In the genomic region with DNA sequence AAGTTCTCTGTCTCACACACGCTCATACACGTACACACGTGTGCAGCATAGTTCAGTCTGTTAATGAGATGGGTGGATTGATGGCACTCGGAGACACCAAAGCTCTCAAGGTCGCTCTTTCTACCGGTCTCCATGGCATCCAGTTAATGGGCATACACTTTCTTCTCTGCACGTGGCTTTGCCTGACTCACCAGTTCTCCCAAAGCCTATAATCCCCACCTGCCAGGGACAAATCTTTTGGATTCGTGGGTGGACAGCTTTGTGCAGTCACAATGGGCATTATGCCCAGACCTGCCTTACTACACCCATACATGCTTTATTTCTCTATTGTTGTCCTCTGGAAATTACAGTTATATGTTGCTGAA, we compare ENCODE assay signal across 8 mouse cellular contexts. TPM values are rescaled to one million over a fixed set of nuclear protein-coding genes. Genes with fewer than 3 reads are reported as not detected.
DNase-seq lines count a peak whose midpoint lies in the region; ATAC-seq and TF ChIP-seq lines count a peak whose summit lies in the region.

No protein-coding gene starts in this region.

- peak overlapping the region; percentile 48 for H3K9ac ChIP-seq in lung, embryonic 15.5 days
- H3K9ac ChIP-seq in neural tube, embryonic 14.5 days (replicated peaks; ENCODE audit: low read depth, low read length): 0 out of 2 replicates have a peak overlapping the region, but pooled peaks have one; percentile 78

- peaks cover 29% of the 10 kb centered on the region for H3K4me1 ChIP-seq in cerebellum, adult 2 months (ENCODE audit: control insufficient read depth, insufficient read depth, low read length)
- H3K4me1 ChIP-seq in lung, embryonic 15.5 days: peaks cover 29% of the 10 kb centered on the region
- H3K4me1 ChIP-seq in erythroblast, embryonic 14.5 days (ENCODE audit: control insufficient read depth): peaks cover 42% of the 10 kb centered on the region
- H3K4me1 ChIP-seq in neural tube, embryonic 14.5 days (ENCODE audit: control insufficient read depth, insufficient read depth, low read length): peaks cover 16% of the 10 kb centered on the region

- TF ChIP-seq CTCF in cerebellum, adult 2 months (IDR thresholded peaks at IDR 0.05; ENCODE audit: borderline replicate concordance, insufficient read depth, low read depth, low read length): no peak

- peak in 1 of 2 experiments; percentile 51 for DNase-seq in cerebellum, adult 2 months
- DNase-seq in lung, postnatal 10 days: no peak
- DNase-seq in layer of hippocampus, adult 9-11 months: peak; percentile 78
- DNase-seq in spleen, postnatal 4 days (ENCODE audit: low spot score in 2 of 2): no peak

- no peak for TF ChIP-seq POLR2A in cerebellum, adult 2 months (IDR thresholded peaks at IDR 0.05; ENCODE audit: borderline replicate concordance, insufficient read depth, low read length)

- peak overlapping the region; percentile 87 for H3K4me2 ChIP-seq in lung, embryonic 15.5 days
- H3K4me2 ChIP-seq in neural tube, embryonic 14.5 days (ENCODE audit: low read depth, low read length): peak overlapping the region; percentile 83

- 1% methylated on average over 8 of the region's 8 CpGs for WGBS in cerebellum, adult 2 months
- 11% methylated on average over 8 of the region's 8 CpGs for WGBS in lung, embryonic 15.5 days
- 8% methylated on average over 8 of the region's 8 CpGs for WGBS in neural tube, embryonic 14.5 days

- H3K36me3 ChIP-seq in lung, embryonic 15.5 days: peaks cover 22% of the 10 kb centered on the region
- H3K36me3 ChIP-seq in erythroblast, embryonic 14.5 days (ENCODE audit: control insufficient read depth): peaks cover 13% of the 10 kb centered on the region
- H3K36me3 ChIP-seq in neural tube, embryonic 14.5 days (ENCODE audit: control insufficient read depth, insufficient read depth, low read length): peaks cover 20% of the 10 kb centered on the region

- no peaks in the 10 kb centered on the region for H3K27me3 ChIP-seq in cerebellum, adult 2 months (ENCODE audit: control insufficient read depth, insufficient read depth, low read length)
- H3K27me3 ChIP-seq in lung, embryonic 15.5 days: no peaks in the 10 kb centered on the region
- peaks cover 3% of the 10 kb centered on the region for H3K27me3 ChIP-seq in erythroblast, embryonic 14.5 days (ENCODE audit: control insufficient read depth)
- no peaks in the 10 kb centered on the region for H3K27me3 ChIP-seq in neural tube, embryonic 14.5 days (ENCODE audit: control insufficient read depth, insufficient read depth, low read length)

- peak overlapping the region; percentile 73 for H3K4me3 ChIP-seq in cerebellum, adult 2 months (replicated peaks; ENCODE audit: insufficient read depth, low read depth, low read length)
- H3K4me3 ChIP-seq in lung, embryonic 15.5 days: peak overlapping the region; percentile 88
- peak overlapping the region; percentile 99 for H3K4me3 ChIP-seq in erythroblast, embryonic 14.5 days (replicated peaks)
- H3K4me3 ChIP-seq in neural tube, embryonic 14.5 days (ENCODE audit: low read depth, low read length): peak overlapping the region; percentile 98

- no peaks in the 10 kb centered on the region for H3K9me3 ChIP-seq in lung, embryonic 15.5 days
- no peaks in the 10 kb centered on the region for H3K9me3 ChIP-seq in erythroblast, embryonic 14.5 days (ENCODE audit: control insufficient read depth, low read length)
- no peaks in the 10 kb centered on the region for H3K9me3 ChIP-seq in neural tube, embryonic 14.5 days (ENCODE audit: control insufficient read depth, low read length)

- no peak for ATAC-seq in cerebellum, adult (ENCODE audit: insufficient number of reproducible peaks, low FRiP score, low TSS enrichment)
- ATAC-seq in lung, embryonic 15.5 days (ENCODE audit: borderline replicate concordance, extremely low read depth, low FRiP score, low TSS enrichment): no peak
- ATAC-seq in neural tube, embryonic 14.5 days (ENCODE audit: low read depth): peak; percentile 20; the same call in 1 of the 2 replicates

- H3K27ac ChIP-seq in cerebellum, adult 2 months (ENCODE audit: insufficient read depth, low read length): no peak overlapping the region
- H3K27ac ChIP-seq in lung, embryonic 15.5 days: peak overlapping the region; percentile 88
- H3K27ac ChIP-seq in neural tube, embryonic 14.5 days (ENCODE audit: low read depth, low read length): no peak overlapping the region

RNA-seq across cellular contexts. Expression of gene Mtfr1l, which starts 0.6 kb away (rescaled TPM):
- 146 and 148 TPM in 2 replicates for polyA plus RNA-seq in cerebellum, adult 2 months (2012; rRNA removed)
- polyA plus RNA-seq in lung, embryonic 15.5 days (2015; fragmentation: Nextera tagmentation; extraction: Ambion mirVana): 109 and 114 TPM in 2 replicates
- polyA plus RNA-seq in erythroblast, embryonic 14.5 days (2012): 2.5 and 3.9 TPM in 2 replicates
- polyA plus RNA-seq in neural tube, embryonic 14.5 days (2014; fragmentation: Nextera tagmentation; extraction: Ambion mirVana): 195 and 199 TPM in 2 replicates

RNA-seq across cellular contexts. Expression of gene Selenon, which starts 16.2 kb away (rescaled TPM):
- polyA plus RNA-seq in cerebellum, adult 2 months (2012; rRNA removed): 37.8 and 43.1 TPM in 2 replicates
- 35.3 and 46.2 TPM in 2 replicates for polyA plus RNA-seq in lung, embryonic 15.5 days (2015; fragmentation: Nextera tagmentation; extraction: Ambion mirVana)
- 0.05 and 0.08 TPM in 2 replicates for polyA plus RNA-seq in erythroblast, embryonic 14.5 days (2012)
- 11.2 and 12.1 TPM in 2 replicates for polyA plus RNA-seq in neural tube, embryonic 14.5 days (2014; fragmentation: Nextera tagmentation; extraction: Ambion mirVana)

RNA-seq across cellular contexts. Expression of gene Aunip, which starts 25.0 kb away (rescaled TPM):
- polyA plus RNA-seq in cerebellum, adult 2 months (2012; rRNA removed): 0.24 and 0.65 TPM in 2 replicates
- 18.7 and 20.2 TPM in 2 replicates for polyA plus RNA-seq in lung, embryonic 15.5 days (2015; fragmentation: Nextera tagmentation; extraction: Ambion mirVana)
- 0.18 and 0.29 TPM in 2 replicates for polyA plus RNA-seq in erythroblast, embryonic 14.5 days (2012)
- polyA plus RNA-seq in neural tube, embryonic 14.5 days (2014; fragmentation: Nextera tagmentation; extraction: Ambion mirVana): 0.43 and 0.76 TPM in 2 replicates

RNA-seq across cellular contexts. Expression of gene Paqr7, which starts 39.3 kb away (rescaled TPM):
- polyA plus RNA-seq in cerebellum, adult 2 months (2012; rRNA removed): 86.0 and 99.2 TPM in 2 replicates
- polyA plus RNA-seq in lung, embryonic 15.5 days (2015; fragmentation: Nextera tagmentation; extraction: Ambion mirVana): 4.2 and 6.7 TPM in 2 replicates
- 0.10 TPM in 1 of 2 replicates, not detected in the other for polyA plus RNA-seq in erythroblast, embryonic 14.5 days (2012)
- 9.8 and 13.7 TPM in 2 replicates for polyA plus RNA-seq in neural tube, embryonic 14.5 days (2014; fragmentation: Nextera tagmentation; extraction: Ambion mirVana)

Comparison
In these comparisons a context has a peak if more than half of its experiments do, and no peak if none do; other contexts are left out.
1. RNA of gene Mtfr1l, which starts 0.6 kb away (polyA plus RNA-seq): 195 to 199 TPM in neural tube, embryonic 14.5 days, 146 to 148 TPM in cerebellum, adult 2 months and 109 to 114 TPM in lung, embryonic 15.5 days; 2.5 to 3.9 TPM in erythroblast, embryonic 14.5 days; every median in the first group is over 10 times any median in the second.
2. RNA of gene Selenon, which starts 16.2 kb away (polyA plus RNA-seq): 37.8 to 43.1 TPM in cerebellum, adult 2 months, 35.3 to 46.2 TPM in lung, embryonic 15.5 days and 11.2 to 12.1 TPM in neural tube, embryonic 14.5 days; 0.05 to 0.08 TPM in erythroblast, embryonic 14.5 days; every median in the first group is over 10 times any median in the second.
3. RNA of gene Aunip, which starts 25.0 kb away (polyA plus RNA-seq): 18.7 to 20.2 TPM in lung, embryonic 15.5 days; 0.24 to 0.65 TPM in cerebellum, adult 2 months, 0.43 to 0.76 TPM in neural tube, embryonic 14.5 days and 0.18 to 0.29 TPM in erythroblast, embryonic 14.5 days; every median in the first group is over 10 times any median in the second.
4. Peak in every context shown above with its lines, with median percentiles within 50 percentile points of each other: H3K4me3 ChIP-seq.